Comparison of ENCODE assay signal across 14 mouse cellular contexts in genomic region chr6:117779020-117779419, GRCm38 (mm10).
"Had no signal": no experiment of that assay in that cellular context is flagged by ENCODE, and none has a peak within 500 bp of the region (broad histone marks: within the 10 kb centered on the region; RNA-seq: fewer than 3 reads in every experiment).

No protein-coding gene starts in this region.

- H3K27ac ChIP-seq: left cerebral cortex, adult 2 months; limb, embryonic 10.5 days; liver, embryonic 15.5 days; macrophage; midbrain, embryonic 15.5 days; neural tube, embryonic 12.5 days; stomach, embryonic 15.5 days had no signal

- H3K9ac ChIP-seq: liver, embryonic 15.5 days; midbrain, embryonic 15.5 days; neural tube, embryonic 12.5 days; stomach, embryonic 15.5 days had no signal

- DNase-seq: retina, postnatal 1 day; right cerebral cortex, postnatal 4 days; thymus, adult 2 months; thymus, postnatal 25 days had no signal

- ATAC-seq: midbrain, embryonic 15.5 days had no signal

- H3K4me1 ChIP-seq: neural tube, embryonic 12.5 days; stomach, embryonic 15.5 days had no signal

- H3K9me3 ChIP-seq: limb, embryonic 10.5 days; liver, embryonic 15.5 days; megakaryocyte, embryonic 14.5 days; midbrain, embryonic 15.5 days; neural tube, embryonic 12.5 days; stomach, embryonic 15.5 days had no signal

- H3K27me3 ChIP-seq: liver, embryonic 15.5 days; midbrain, embryonic 15.5 days; neural tube, embryonic 12.5 days; stomach, embryonic 15.5 days had no signal

- H3K36me3 ChIP-seq: limb, embryonic 10.5 days; liver, embryonic 15.5 days; midbrain, embryonic 15.5 days; neural tube, embryonic 12.5 days; stomach, embryonic 15.5 days had no signal

- H3K4me2 ChIP-seq: liver, embryonic 11.5 days; liver, embryonic 15.5 days; midbrain, embryonic 11.5 days; midbrain, embryonic 15.5 days; neural tube, embryonic 12.5 days; stomach, embryonic 15.5 days had no signal

- H3K4me3 ChIP-seq: left cerebral cortex, adult 2 months; limb, embryonic 10.5 days; liver, embryonic 15.5 days; megakaryocyte, embryonic 14.5 days; midbrain, embryonic 15.5 days; neural tube, embryonic 12.5 days; stomach, embryonic 15.5 days had no signal
